Mouse (Mus musculus) embryonic fibroblast, embryonic 13.5 days (primary cell): Measurements from ENCODE around the gene Rora.

Experiments
- CTCF ChIP-seq: IDR thresholded peaks from 2 replicates; pipeline ENCODE4 v1.5.1; 2011; ENCODE audit warnings: mild to moderate bottlenecking, control low read depth, low read length, moderate library complexity, borderline replicate concordance; ENCODE audit not compliant: insufficient read depth
- POLR2A ChIP-seq: IDR thresholded peaks from 2 replicates; pipeline ENCODE4 v1.6.1; 2011; ENCODE audit warnings: low read depth, mild to moderate bottlenecking, control low read depth, low read length, moderate library complexity

GRCm38 (mm10) chr9:69349537-69349936 is 696.0 kb downstream of the Rora start:
- TF ChIP-seq CTCF (no peak), POLR2A (no peak)
